Mouse (Mus musculus) thymus, adult 2 months (tissue): Measurements from ENCODE around the gene Rxfp2.

Source experiments
- CTCF ChIP-seq: fragments of 200-500 bp; IDR thresholded peaks from 2 replicates; pipeline ENCODE4 v1.5.1; 2012; ENCODE audit warnings: mild to moderate bottlenecking, control low read depth, low read length, moderate library complexity, borderline replicate concordance; ENCODE audit not compliant: control insufficient read depth, poor library complexity, insufficient read depth; ENCODE audit errors: extremely low read depth
- POLR2A ChIP-seq: fragments of 200-500 bp; IDR thresholded peaks from 2 replicates; pipeline ENCODE4 v1.6.1; 2012; ENCODE audit warnings: mild to moderate bottlenecking, low read length, control low read depth, moderate library complexity; ENCODE audit not compliant: control insufficient read depth, poor library complexity, insufficient read depth; ENCODE audit errors: extremely low read depth

DNA sequence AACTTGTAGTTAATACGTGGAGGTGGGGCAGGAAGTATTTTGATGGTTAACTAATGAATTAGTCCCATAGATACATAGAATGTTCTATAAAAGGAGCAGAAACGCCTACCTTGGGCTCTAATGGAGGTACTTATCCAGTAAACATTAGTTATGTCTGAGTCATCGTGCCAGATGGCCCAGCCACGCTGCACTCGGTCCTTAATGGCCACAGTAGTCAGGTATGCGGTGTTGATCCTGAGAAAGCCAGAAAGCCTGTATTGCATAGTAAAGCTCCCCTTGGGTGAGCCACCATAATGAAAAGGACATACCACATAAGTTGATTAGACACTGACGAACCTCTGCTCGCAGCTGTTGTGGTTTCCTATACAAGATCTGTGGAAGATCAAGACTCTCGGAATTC lies 107.4 kb downstream of the Rxfp2 start:
- TF ChIP-seq CTCF (no peak), POLR2A (no peak)
